Mouse (Mus musculus) bone marrow macrophage, adult 2 months (primary cell): ENCODE measurements around the gene Rpl9-ps6.

ENCODE experiments used
- CTCF ChIP-seq: IDR thresholded peaks from 2 replicates; pipeline ENCODE4 v1.5.1; 2012; ENCODE audit warnings: low read depth, mild to moderate bottlenecking, low read length, moderate library complexity
- POLR2A ChIP-seq: IDR thresholded peaks from 2 replicates; pipeline ENCODE4 v1.6.1; 2012; ENCODE audit warnings: mild to moderate bottlenecking, low read depth, low read length, borderline replicate concordance

GRCm38 (mm10) chr19:32466478-32466877 is at the start of gene Rpl9-ps6:
- TF ChIP-seq CTCF = no peak
- no peak for TF ChIP-seq POLR2A
